Mouse (Mus musculus): ENCODE data around the gene Kcnk1. TPM values are rescaled to one million over a fixed set of nuclear protein-coding genes. Genes with fewer than 3 reads are reported as not detected.

Kcnk1 gene
- total RNA-seq, 2 experiments from 2014 or later: 1.4 to 4.6 TPM

- DNase-seq (ENCODE audit: low spot score in 2 of 2): no peak
Observed at GRCm38 (mm10) chr8:126036340-126036739, 41.4 kb downstream of the Kcnk1 start.

- no peak for DNase-seq (ENCODE audit: low spot score in 2 of 2)
Observed at GRCm38 (mm10) chr8:126045751-126046150, 50.8 kb downstream of the Kcnk1 start.

- no peak for DNase-seq (ENCODE audit: low spot score in 2 of 2)
Observed at GRCm38 (mm10) chr8:126053911-126054310, 58.9 kb downstream of the Kcnk1 start.

- DNase-seq (ENCODE audit: low spot score in 2 of 2): no peak
Observed at GRCm38 (mm10) chr8:126058876-126059275, 63.9 kb downstream of the Kcnk1 start.

- DNase-seq (ENCODE audit: low spot score in 2 of 2): no peak
Observed at GRCm38 (mm10) chr8:126062844-126063243, 67.9 kb downstream of the Kcnk1 start.

- no peak for DNase-seq (ENCODE audit: low spot score in 2 of 2)
Observed at GRCm38 (mm10) chr8:126063832-126064409, 69.0 kb downstream of the Kcnk1 start.

- no peak for DNase-seq (ENCODE audit: low spot score in 2 of 2)
Observed at GRCm38 (mm10) chr8:126064587-126065145, 69.7 kb downstream of the Kcnk1 start.

- no peak for DNase-seq (ENCODE audit: low spot score in 2 of 2)
Observed at GRCm38 (mm10) chr8:126067306-126067705, 72.3 kb downstream of the Kcnk1 start.

GRCm38 (mm10) chr8:126068136-126068535, 73.2 kb downstream of the Kcnk1 start:
- no peak for DNase-seq (ENCODE audit: low spot score in 2 of 2)

- DNase-seq (ENCODE audit: low spot score in 2 of 2): no peak
Observed at GRCm38 (mm10) chr8:126072678-126073077, 77.7 kb downstream of the Kcnk1 start.

GRCm38 (mm10) chr8:126073141-126073740, 78.3 kb downstream of the Kcnk1 start:
- no peak for DNase-seq (ENCODE audit: low spot score in 2 of 2)

- no peak for DNase-seq (ENCODE audit: low spot score in 2 of 2)
Observed at GRCm38 (mm10) chr8:126074111-126074510, 79.1 kb downstream of the Kcnk1 start.

- peak; percentile 46 to 49 for DNase-seq (ENCODE audit: low spot score in 2 of 2)
Observed at GRCm38 (mm10) chr8:126075400-126075799, 80.4 kb downstream of the Kcnk1 start.

Other genes starting within 250 kb of the Kcnk1 start
- gene Pcnx2, start 96.9 kb upstream of the Kcnk1 start, total RNA-seq (2021): 1 to 10 TPM in 1 of 2 experiments, under 1 TPM in 1; 0.90 to 1.1 TPM
- 1 to 10 TPM; 2.3 to 4.6 TPM for gene Map3k21, start 84.7 kb upstream of the Kcnk1 start, total RNA-seq (2021)